Mouse (Mus musculus): ENCODE data around the gene Nlgn2.

- TF ChIP-seq CTCF (IDR thresholded peaks at IDR 0.05; ENCODE audit: insufficient read depth, low read length) (no peak), POLR2A (IDR thresholded peaks at IDR 0.05; ENCODE audit: borderline replicate concordance, extremely low read depth, low read depth, low read length) (peak; percentile 81; the same call in 1 of the 2 replicates)
Observed at GRCm38 (mm10) chr11:69784793-69785272, 52.8 kb downstream of the Nlgn2 start.

All from lung, adult 2 months (tissue).